Mouse (Mus musculus) naive thymus-derived CD4-positive, alpha-beta T cell, adult 5 months (primary cell): Measurements from ENCODE around the gene Hcfc2. TPM values are rescaled to one million over a fixed set of nuclear protein-coding genes. Genes with fewer than 3 reads are reported as not detected.

Experiments
- polyA plus RNA-seq: library from polyadenylated mRNA; unstranded; fragments of 100-300 nt; shearing (Covaris generic); gene quantifications from one replicate; pipeline ENCODE4 v1.2.1, GENCODE M21; 2017

Hcfc2 gene
- polyA plus RNA-seq = 37.5 TPM

DNA sequence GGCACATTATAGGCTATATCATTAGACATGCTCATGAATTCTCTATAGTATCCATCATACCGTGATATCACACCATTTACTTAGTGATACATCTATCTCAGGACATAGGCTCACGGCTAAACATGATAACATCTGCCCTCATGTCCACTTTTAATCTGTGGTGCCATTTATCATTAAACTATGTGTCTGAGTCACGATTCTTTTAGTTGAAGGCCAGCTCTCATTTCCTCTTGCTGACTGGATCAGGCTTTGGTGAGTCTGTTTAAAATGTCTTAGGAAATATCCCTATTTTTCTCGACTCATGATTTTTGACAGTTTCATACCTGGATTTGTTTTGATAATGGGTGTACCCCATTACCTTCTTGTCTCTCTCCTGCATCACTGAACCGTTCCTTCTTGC is at the start of gene Hcfc2:
Gene Hcfc2 (plus strand): TSS at position 205 of the 400 bp plus-strand sequence.

GRCm38 (mm10) chr10:82690494-82690893 is 5.5 kb upstream of the Hcfc2 start, which contains the start of gene Glt8d2:
Glt8d2 (minus strand) TSS chr10:82690650.

GRCm38 (mm10) chr10:82763840-82764631 is 68.1 kb downstream of the Hcfc2 start, which contains the start of gene Nfyb:
Nfyb (minus strand) TSS chr10:82764144.

Other genes starting within 250 kb of the Hcfc2 start
- not detected for gene Gm1553, start 203.5 kb upstream of the Hcfc2 start, polyA plus RNA-seq
- 13.6 TPM for gene 1190007I07Rik, start 72.9 kb upstream of the Hcfc2 start, polyA plus RNA-seq
- 87.8 TPM for gene Tdg, start 66.3 kb upstream of the Hcfc2 start, polyA plus RNA-seq
- 1.4 TPM for gene Glt8d2, start 5.5 kb upstream of the Hcfc2 start, polyA plus RNA-seq
- gene Nfyb, start 68.0 kb downstream of the Hcfc2 start, polyA plus RNA-seq = 63.5 TPM
- gene Txnrd1, start 137.8 kb downstream of the Hcfc2 start, polyA plus RNA-seq = 50.0 TPM
- 0.26 TPM for gene Eid3, start 170.5 kb downstream of the Hcfc2 start, polyA plus RNA-seq